Mouse (Mus musculus): ENCODE results near the gene Cux1. TPM values are rescaled to one million over a fixed set of nuclear protein-coding genes. Genes with fewer than 3 reads are reported as not detected.

The Cux1 gene
- polyA plus RNA-seq, 1 experiment = 284 TPM

- H3K4me3 ChIP-seq (ENCODE audit: insufficient read depth, low read depth, low read length) = no peak overlapping the region
- H3K27ac ChIP-seq (ENCODE audit: insufficient read depth, low read depth, low read length) = no peak overlapping the region
- no peak for TF ChIP-seq POLR2A (IDR thresholded peaks at IDR 0.05; ENCODE audit: insufficient read depth, low read depth, low read length)
- TF ChIP-seq CTCF (IDR thresholded peaks at IDR 0.05; ENCODE audit: insufficient read depth, low read depth, low read length) = no peak
- 91% methylated on average over 2 of the region's 2 CpGs for WGBS
- peaks cover 6% of the 10 kb centered on the region; the same call in 1 of the 2 replicates for H3K4me1 ChIP-seq (ENCODE audit: control insufficient read depth, insufficient read depth, low read length)
Measured at GRCm38 (mm10) chr5:136393621-136394020, 173.7 kb downstream of the Cux1 start.

DNA sequence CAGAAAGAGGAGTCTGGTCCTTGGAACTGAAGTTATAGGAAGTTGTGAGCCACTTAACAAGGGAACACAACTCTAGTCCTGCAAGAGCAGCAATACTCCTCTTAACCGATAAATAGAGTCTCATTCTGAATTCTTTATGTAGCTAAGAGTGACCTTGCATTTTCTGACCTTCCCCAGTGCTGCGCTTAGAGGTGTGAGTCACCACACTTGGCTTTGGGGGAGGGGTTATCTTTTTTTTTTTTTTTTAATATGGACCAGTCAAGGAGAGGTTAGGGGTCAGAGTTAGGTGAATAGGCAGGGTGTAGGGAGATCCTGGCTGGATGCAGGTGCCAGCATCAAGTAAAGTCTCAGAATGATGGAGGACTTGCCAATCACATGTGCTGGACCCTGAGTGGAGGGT lies 180.5 kb downstream of the Cux1 start:
- Histone ChIP-seq H3K27ac (ENCODE audit: insufficient read depth, low read depth, low read length) (no peak overlapping the region), H3K4me3 (ENCODE audit: insufficient read depth, low read depth, low read length) (no peak overlapping the region), H3K4me1 (ENCODE audit: control insufficient read depth, insufficient read depth, low read length) (peaks cover 7% of the 10 kb centered on the region)
- 71% methylated on average over 2 of the region's 2 CpGs for WGBS
- no peak for TF ChIP-seq POLR2A (IDR thresholded peaks at IDR 0.05; ENCODE audit: insufficient read depth, low read depth, low read length)

- H3K27ac ChIP-seq (ENCODE audit: insufficient read depth, low read depth, low read length) = no peak overlapping the region
- H3K4me1 ChIP-seq (ENCODE audit: control insufficient read depth, insufficient read depth, low read length) = peaks cover 7% of the 10 kb centered on the region
- WGBS = 83% methylated on average over 3 of the region's 3 CpGs
- TF ChIP-seq CTCF (IDR thresholded peaks at IDR 0.05; ENCODE audit: insufficient read depth, low read depth, low read length) = no peak
- no peak overlapping the region for H3K4me3 ChIP-seq (ENCODE audit: insufficient read depth, low read depth, low read length)
Measured at GRCm38 (mm10) chr5:136385161-136385560, 182.1 kb downstream of the Cux1 start.

- Histone ChIP-seq H3K4me1 (ENCODE audit: control insufficient read depth, insufficient read depth, low read length) (peaks cover 7% of the 10 kb centered on the region), H3K4me3 (ENCODE audit: insufficient read depth, low read depth, low read length) (no peak overlapping the region), H3K27ac (ENCODE audit: insufficient read depth, low read depth, low read length) (no peak overlapping the region)
- 47% methylated on average over 9 of the region's 9 CpGs for WGBS
- no peak for TF ChIP-seq CTCF (IDR thresholded peaks at IDR 0.05; ENCODE audit: insufficient read depth, low read depth, low read length)
- no peak for TF ChIP-seq POLR2A (IDR thresholded peaks at IDR 0.05; ENCODE audit: insufficient read depth, low read depth, low read length)
Measured at GRCm38 (mm10) chr5:136382261-136383005, 184.9 kb downstream of the Cux1 start.

DNA sequence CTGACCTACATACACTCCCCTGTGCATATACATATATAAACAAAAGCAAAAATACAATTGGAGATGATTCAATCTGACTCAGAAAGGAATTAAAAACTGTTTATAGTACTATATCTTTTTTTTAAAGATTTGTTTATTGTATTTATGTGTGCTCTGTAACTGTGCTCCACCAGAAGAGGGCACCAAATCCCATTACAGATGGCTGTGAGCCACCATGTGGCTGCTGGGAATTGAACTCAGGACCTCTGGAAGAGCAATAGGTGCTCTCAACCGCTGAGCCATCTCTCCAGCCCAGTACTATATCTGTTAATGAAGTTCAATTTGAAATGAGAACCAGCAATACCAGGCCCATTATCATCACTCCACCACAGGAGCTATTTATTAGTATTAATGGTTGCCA lies 187.9 kb downstream of the Cux1 start:
- WGBS = 81% methylated on average over 1 of the region's 1 CpGs
- Histone ChIP-seq H3K4me1 (ENCODE audit: control insufficient read depth, insufficient read depth, low read length) (peaks cover 7% of the 10 kb centered on the region), H3K4me3 (ENCODE audit: insufficient read depth, low read depth, low read length) (no peak overlapping the region), H3K27ac (ENCODE audit: insufficient read depth, low read depth, low read length) (no peak overlapping the region)
- TF ChIP-seq POLR2A (IDR thresholded peaks at IDR 0.05; ENCODE audit: insufficient read depth, low read depth, low read length) (no peak), CTCF (IDR thresholded peaks at IDR 0.05; ENCODE audit: insufficient read depth, low read depth, low read length) (no peak)

GRCm38 (mm10) chr5:136377101-136377500 lies 190.2 kb downstream of the Cux1 start:
- no peak overlapping the region for H3K4me3 ChIP-seq (ENCODE audit: insufficient read depth, low read depth, low read length)
- WGBS = 74% methylated on average over 3 of the region's 3 CpGs
- no peak overlapping the region for H3K27ac ChIP-seq (ENCODE audit: insufficient read depth, low read depth, low read length)
- no peak for TF ChIP-seq CTCF (IDR thresholded peaks at IDR 0.05; ENCODE audit: insufficient read depth, low read depth, low read length)
- TF ChIP-seq POLR2A (IDR thresholded peaks at IDR 0.05; ENCODE audit: insufficient read depth, low read depth, low read length) = no peak
- H3K4me1 ChIP-seq (ENCODE audit: control insufficient read depth, insufficient read depth, low read length) = peaks cover 3% of the 10 kb centered on the region; the same call in 1 of the 2 replicates

GRCm38 (mm10) chr5:136375350-136375749 lies 191.9 kb downstream of the Cux1 start:
- no peak overlapping the region for H3K27ac ChIP-seq (ENCODE audit: insufficient read depth, low read depth, low read length)
- TF ChIP-seq POLR2A (IDR thresholded peaks at IDR 0.05; ENCODE audit: insufficient read depth, low read depth, low read length) (no peak), CTCF (IDR thresholded peaks at IDR 0.05; ENCODE audit: insufficient read depth, low read depth, low read length) (no peak)
- no peak overlapping the region for H3K4me3 ChIP-seq (ENCODE audit: insufficient read depth, low read depth, low read length)
- WGBS = 83% methylated on average over 3 of the region's 3 CpGs
- no peaks in the 10 kb centered on the region for H3K4me1 ChIP-seq (ENCODE audit: control insufficient read depth, insufficient read depth, low read length)

- Histone ChIP-seq H3K27ac (ENCODE audit: insufficient read depth, low read depth, low read length) (no peak overlapping the region), H3K4me1 (ENCODE audit: control insufficient read depth, insufficient read depth, low read length) (no peaks in the 10 kb centered on the region), H3K4me3 (ENCODE audit: insufficient read depth, low read depth, low read length) (no peak overlapping the region)
- TF ChIP-seq POLR2A (IDR thresholded peaks at IDR 0.05; ENCODE audit: insufficient read depth, low read depth, low read length) (no peak), CTCF (IDR thresholded peaks at IDR 0.05; ENCODE audit: insufficient read depth, low read depth, low read length) (no peak)
- 58% methylated on average over 3 of the region's 3 CpGs for WGBS
Measured at GRCm38 (mm10) chr5:136372276-136372675, 195.0 kb downstream of the Cux1 start.

GRCm38 (mm10) chr5:136363421-136363820 lies 203.9 kb downstream of the Cux1 start:
- 58% methylated on average over 7 of the region's 7 CpGs for WGBS
- H3K4me1 ChIP-seq (ENCODE audit: control insufficient read depth, insufficient read depth, low read length) = peaks cover 3% of the 10 kb centered on the region
- no peak overlapping the region for H3K27ac ChIP-seq (ENCODE audit: insufficient read depth, low read depth, low read length)
- TF ChIP-seq CTCF (IDR thresholded peaks at IDR 0.05; ENCODE audit: insufficient read depth, low read depth, low read length) = no peak
- no peak overlapping the region for H3K4me3 ChIP-seq (ENCODE audit: insufficient read depth, low read depth, low read length)

All from olfactory bulb, adult 2 months (tissue).